Mouse (Mus musculus) testis, adult 2 months (tissue): ENCODE results near the gene Gcnt7.

Source experiments
- CTCF ChIP-seq: fragments of 200-500 bp; IDR thresholded peaks from 2 replicates; pipeline ENCODE4 v1.5.1; 2012; ENCODE audit warnings: low read depth, mild to moderate bottlenecking, inconsistent platforms, low read length, moderate library complexity; ENCODE audit not compliant: control insufficient read depth, insufficient read depth, insufficient replicate concordance
- POLR2A ChIP-seq: fragments of 200-500 bp; IDR thresholded peaks from 2 replicates; pipeline ENCODE4 v1.6.1; 2012; ENCODE audit warnings: low read depth, mild to moderate bottlenecking, inconsistent platforms, low read length, moderate library complexity; ENCODE audit not compliant: control insufficient read depth

GRCm38 (mm10) chr2:172477860-172478259 is 19.5 kb upstream of the Gcnt7 start:
- no peak; the same call in 1 of the 2 replicates for TF ChIP-seq CTCF
- no peak for TF ChIP-seq POLR2A
